Mouse (Mus musculus): ENCODE measurements around the gene Gm1979. TPM values are rescaled to one million over a fixed set of nuclear protein-coding genes. Genes with fewer than 3 reads are reported as not detected.

Gm1979 gene
- not detected for polyA plus RNA-seq (2012; fragmentation: generic; extraction: Trizol)

GRCm38 (mm10) chr5:26004698-26005097 is at the start of gene Gm1979:
TSS of gene Gm1979 (minus strand) at chr5:26004798.

DNA sequence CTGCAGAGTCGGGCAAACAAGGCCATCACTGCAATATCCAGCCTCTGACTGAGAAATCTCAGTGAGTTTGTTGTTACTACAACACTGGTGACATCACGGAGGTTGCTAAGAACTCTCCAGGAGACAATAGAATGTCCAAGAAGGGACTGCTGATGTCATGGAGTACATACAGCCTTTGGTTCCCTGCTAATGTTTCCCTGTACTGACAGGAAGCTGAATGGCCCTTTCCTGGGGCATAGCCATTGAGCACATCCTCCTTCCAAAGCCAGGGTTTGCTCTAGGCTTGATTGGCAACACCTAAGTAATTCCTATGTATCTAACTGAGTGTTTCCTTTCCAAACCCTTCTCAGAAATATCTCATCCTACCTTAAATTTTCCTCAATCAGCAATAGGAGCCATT is 34.9 kb upstream of the Gm1979 start, which contains the start of gene Speer4a:
Gene Speer4a, minus strand, starts transcription at position 101 of the 400 bp plus-strand sequence.

DNA sequence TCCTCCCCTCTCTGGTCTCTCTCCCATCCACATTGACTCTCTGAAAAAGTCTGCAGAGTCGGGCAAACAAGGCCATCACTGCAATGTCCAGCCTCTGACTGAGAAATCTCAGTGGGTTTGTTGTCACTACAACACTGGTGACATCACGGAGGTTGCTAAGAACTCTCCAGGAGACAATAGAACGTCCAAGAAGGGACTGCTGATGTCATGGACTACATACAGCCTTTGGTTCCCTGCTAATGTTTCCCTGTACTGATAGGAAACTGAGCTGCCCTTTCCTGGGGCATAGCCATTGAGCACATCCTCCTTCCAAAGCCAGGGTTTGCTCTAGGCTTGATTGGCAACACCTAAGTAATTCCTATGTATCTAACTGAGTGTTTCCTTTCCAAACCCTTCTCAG is 18.2 kb upstream of the Gm1979 start, which contains the start of gene Gm5862:
Gene Gm5862, minus strand, starts transcription at position 101 of the 400 bp plus-strand sequence.

DNA sequence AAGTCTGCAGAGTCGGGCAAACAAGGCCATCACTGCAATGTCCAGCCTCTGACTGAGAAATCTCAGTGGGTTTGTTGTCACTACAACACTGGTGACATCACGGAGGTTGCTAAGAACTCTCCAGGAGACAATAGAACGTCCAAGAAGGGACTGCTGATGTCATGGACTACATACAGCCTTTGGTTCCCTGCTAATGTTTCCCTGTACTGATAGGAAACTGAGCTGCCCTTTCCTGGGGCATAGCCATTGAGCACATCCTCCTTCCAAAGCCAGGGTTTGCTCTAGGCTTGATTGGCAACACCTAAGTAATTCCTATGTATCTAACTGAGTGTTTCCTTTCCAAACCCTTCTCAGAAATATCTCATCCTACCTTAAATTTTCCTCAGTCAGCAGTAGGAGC is 16.0 kb downstream of the Gm1979 start, which contains the start of gene Gm21698:
Gene Gm21698, minus strand, starts transcription at position 101 of the 400 bp plus-strand sequence.

GRCm38 (mm10) chr5:25972563-25972962 is 32.0 kb downstream of the Gm1979 start, which contains the start of gene Gm21680:
TSS of gene Gm21680 (minus strand) at chr5:25972663.

GRCm38 (mm10) chr5:25954317-25954716 is 50.3 kb downstream of the Gm1979 start, which contains the start of gene Gm21671:
TSS of gene Gm21671 (minus strand) at chr5:25954417.

Other genes with a start within 250 kb of the Gm1979 start
- 1 to 10 TPM in 1 of 2 experiments, under 1 TPM in 1; 0.96 to 1.1 TPM for gene Actr3b, start 244.8 kb downstream of the Gm1979 start, polyA plus RNA-seq (2012; fragmentation: generic; extraction: Trizol)
- not detected for gene Gm21663, start 62.4 kb downstream of the Gm1979 start, polyA plus RNA-seq (2012; fragmentation: generic; extraction: Trizol)
- not detected for gene Gm21671, start 50.4 kb downstream of the Gm1979 start, polyA plus RNA-seq (2012; fragmentation: generic; extraction: Trizol)
- gene Gm21680, start 32.1 kb downstream of the Gm1979 start, polyA plus RNA-seq (2012; fragmentation: generic; extraction: Trizol) = under 1 TPM; 0.02 to 0.04 TPM
- gene Gm21698, start 16.1 kb downstream of the Gm1979 start, polyA plus RNA-seq (2012; fragmentation: generic; extraction: Trizol) = under 1 TPM in 1 of 2 experiments, not detected in 1; 0.02 TPM
- not detected for gene Gm5862, start 18.1 kb upstream of the Gm1979 start, polyA plus RNA-seq (2012; fragmentation: generic; extraction: Trizol)
- not detected for gene Speer4a, start 34.8 kb upstream of the Gm1979 start, polyA plus RNA-seq (2012; fragmentation: generic; extraction: Trizol)
- gene Gm7347, start 53.8 kb upstream of the Gm1979 start, polyA plus RNA-seq (2012; fragmentation: generic; extraction: Trizol) = not detected
- gene Gm10471, start 84.5 kb upstream of the Gm1979 start, polyA plus RNA-seq (2012; fragmentation: generic; extraction: Trizol) = not detected
- gene 5031410I06Rik, start 100.6 kb upstream of the Gm1979 start, polyA plus RNA-seq (2012; fragmentation: generic; extraction: Trizol) = under 1 TPM; 0.04 TPM
- gene Gm10220, start 116.6 kb upstream of the Gm1979 start, polyA plus RNA-seq (2012; fragmentation: generic; extraction: Trizol) = not detected

Measured in C3H10T1/2 (cell line).